Mouse (Mus musculus) layer of hippocampus, adult 9-10 months (tissue): ENCODE measurements around the gene Usp5.

Experiments
- DNase-seq: peaks from one replicate; pipeline ENCODE4 v3.0.0; 2022; ENCODE audit warnings: low spot score

The Usp5 gene

GRCm38 (mm10) chr6:124828868-124829798 lies at the start of gene Usp5, which contains the start of gene Cdca3:
Gene Usp5, minus strand, starts transcription at chr6:124829484.
Gene Cdca3, plus strand, starts transcription at chr6:124829547.
- peak; percentile 98 for DNase-seq

GRCm38 (mm10) chr6:124874348-124874747 lies 45.1 kb upstream of the Usp5 start:
- no peak for DNase-seq

- no peak for DNase-seq
Observed at GRCm38 (mm10) chr6:124866560-124866959, 37.3 kb upstream of the Usp5 start.

- DNase-seq, result no peak
Observed at GRCm38 (mm10) chr6:124865766-124866362, 36.6 kb upstream of the Usp5 start.

GRCm38 (mm10) chr6:124863658-124864298 lies 34.5 kb upstream of the Usp5 start, which contains the start of gene Gpr162:
Gene Gpr162, minus strand, starts transcription at chr6:124863983.
- DNase-seq, result no peak

GRCm38 (mm10) chr6:124863125-124863657 lies 33.9 kb upstream of the Usp5 start:
- no peak for DNase-seq

- DNase-seq, result no peak
Observed at GRCm38 (mm10) chr6:124862406-124863124, 33.3 kb upstream of the Usp5 start.

GRCm38 (mm10) chr6:124861802-124862201 lies 32.5 kb upstream of the Usp5 start:
- no peak for DNase-seq

- DNase-seq, result no peak
Observed at GRCm38 (mm10) chr6:124861266-124861665, 32.0 kb upstream of the Usp5 start.

GRCm38 (mm10) chr6:124860511-124860910 lies 31.2 kb upstream of the Usp5 start:
- DNase-seq, result no peak

- DNase-seq, result peak; percentile 83
Observed at GRCm38 (mm10) chr6:124859725-124860124, 30.4 kb upstream of the Usp5 start.

GRCm38 (mm10) chr6:124858561-124859318 lies 29.5 kb upstream of the Usp5 start:
- no peak for DNase-seq

GRCm38 (mm10) chr6:124857840-124858530 lies 28.7 kb upstream of the Usp5 start:
- no peak for DNase-seq

- DNase-seq, result no peak
Observed at GRCm38 (mm10) chr6:124856916-124857839, 27.9 kb upstream of the Usp5 start, which contains the start of gene P3h3. Gene P3h3, minus strand, starts transcription at chr6:124857752.

- DNase-seq, result no peak
Observed at GRCm38 (mm10) chr6:124856321-124856720, 27.0 kb upstream of the Usp5 start.

GRCm38 (mm10) chr6:124854647-124855046 lies 25.4 kb upstream of the Usp5 start:
- DNase-seq, result no peak

- no peak for DNase-seq
Observed at GRCm38 (mm10) chr6:124850535-124850934, 21.3 kb upstream of the Usp5 start.

- DNase-seq, result peak; percentile 94
Observed at GRCm38 (mm10) chr6:124847305-124847704, 18.0 kb upstream of the Usp5 start.
